Mouse (Mus musculus) CH12.LX (cell line): ENCODE results near the gene Gucy1a1. TPM values are rescaled to one million over a fixed set of nuclear protein-coding genes. Genes with fewer than 3 reads are reported as not detected.

ENCODE experiments used
- DNase-seq: peaks from one replicate; pipeline ENCODE4 v3.0.0-alpha.2; 2013; ENCODE audit errors: extremely low read depth
- H3K27ac ChIP-seq: 2 replicates; pipeline ENCODE4 v1.5.1; 2012; ENCODE audit warnings: low read depth, mild to moderate bottlenecking, control low read depth, moderate library complexity; ENCODE audit not compliant: insufficient read depth
- H3K27me3 ChIP-seq: replicated peaks from 2 replicates; pipeline ENCODE3; 2012; ENCODE audit warnings: inconsistent platforms
- H3K36me3 ChIP-seq, 2 experiments: replicated peaks in 1 of 2; 2 replicates each; pipeline versions ENCODE3 to v1.6.1; 2012; ENCODE audit warnings: inconsistent platforms in 1 of 2, low read length in 1 of 2, mild to moderate bottlenecking in 1 of 2, mixed read lengths in 1 of 2, moderate library complexity in 1 of 2; ENCODE audit not compliant: control insufficient read depth in 1 of 2, insufficient read depth in 1 of 2
- H3K4me1 ChIP-seq, 2 experiments: 2 replicates each; pipeline ENCODE4 v1.6.1; 2012; ENCODE audit warnings: inconsistent platforms in 1 of 2, moderate library complexity in 1 of 2; ENCODE audit not compliant: insufficient read depth in 2 of 2, control insufficient read depth in 1 of 2
- H3K4me2 ChIP-seq: 2 replicates; pipeline ENCODE4 v1.6.1; 2012; ENCODE audit warnings: low read depth, mild to moderate bottlenecking, control low read depth; ENCODE audit not compliant: poor library complexity, insufficient read depth, severe bottlenecking
- H3K4me3 ChIP-seq, 3 experiments: fragments of 150-350 bp in 1 of 3; sonication (generic) in 1 of 3; replicated peaks in 1 of 3; 2 replicates each; pipeline versions ENCODE3 to v1.5.1; 2011 to 2012; ENCODE audit warnings: low read depth in 2 of 3, low read length in 2 of 3, mild to moderate bottlenecking in 2 of 3, moderate library complexity in 2 of 3, control low read depth in 1 of 3, improper control_type of control experiment in 1 of 3, inconsistent platforms in 1 of 3, mixed read lengths in 1 of 3; ENCODE audit not compliant: poor library complexity in 1 of 3
- H3K79me2 ChIP-seq: replicated peaks from 2 replicates; pipeline ENCODE4 v1.6.1; 2012; ENCODE audit warnings: mild to moderate bottlenecking, moderate library complexity; ENCODE audit not compliant: control insufficient read depth, poor library complexity, insufficient read depth, severe bottlenecking; ENCODE audit errors: extremely low read depth
- H3K9ac ChIP-seq: 2 replicates; pipeline ENCODE4 v1.6.1; 2012; ENCODE audit warnings: low read depth, mild to moderate bottlenecking, control low read depth, moderate library complexity; ENCODE audit not compliant: insufficient read depth
- H3K9me3 ChIP-seq: replicated peaks from 2 replicates; pipeline ENCODE3; 2012; ENCODE audit warnings: low read length, inconsistent platforms, mixed read lengths
- CHD1 ChIP-seq: IDR thresholded peaks from 2 replicates; pipeline ENCODE4 v1.6.1; 2012; ENCODE audit warnings: low read depth, low read length, improper control_type of control experiment, inconsistent platforms
- CHD2 ChIP-seq: IDR thresholded peaks from 2 replicates; pipeline ENCODE4 v1.6.1; 2011; ENCODE audit warnings: low read length, improper control_type of control experiment
- CTCF ChIP-seq, 2 experiments: IDR thresholded peaks in 1 of 2; conservative IDR thresholded peaks in 1 of 2; 2 replicates each; pipeline ENCODE4 v1.5.1; 2011 to 2012; ENCODE audit warnings: low read depth in 2 of 2, low read length in 2 of 2, improper control_type of control experiment in 1 of 2, inconsistent platforms in 1 of 2, mild to moderate bottlenecking in 1 of 2, moderate library complexity in 1 of 2
- E2F4 ChIP-seq: IDR thresholded peaks from 2 replicates; pipeline ENCODE4 v1.6.1; 2011; ENCODE audit warnings: low read depth, low read length, improper control_type of control experiment; ENCODE audit not compliant: insufficient replicate concordance
- IRF4 ChIP-seq: IDR thresholded peaks from 2 replicates; pipeline ENCODE4 v1.6.1; 2014; ENCODE audit warnings: low read depth, mild to moderate bottlenecking, inconsistent platforms, low read length, improper control_type of control experiment
- KAT2A ChIP-seq: IDR thresholded peaks from 2 replicates; pipeline ENCODE4 v1.6.1; 2012; ENCODE audit warnings: low read length, improper control_type of control experiment, inconsistent platforms; ENCODE audit not compliant: insufficient replicate concordance
- MAFK ChIP-seq: IDR thresholded peaks from 2 replicates; pipeline ENCODE4 v1.6.1; 2011; ENCODE audit warnings: low read length, improper control_type of control experiment; ENCODE audit not compliant: insufficient replicate concordance
- MYC ChIP-seq: IDR thresholded peaks from 2 replicates; pipeline ENCODE4 v1.6.1; 2011; ENCODE audit warnings: low read depth, mild to moderate bottlenecking, improper control_type of control experiment, low read length
- NELFE ChIP-seq: IDR thresholded peaks from 2 replicates; pipeline ENCODE4 v1.6.1; 2011; ENCODE audit warnings: low read depth, low read length, improper control_type of control experiment
- POLR2AphosphoS2 ChIP-seq: IDR thresholded peaks from 2 replicates; pipeline ENCODE4 v1.6.1; 2011; ENCODE audit warnings: low read depth, low read length, improper control_type of control experiment
- RCOR1 ChIP-seq: conservative IDR thresholded peaks from 2 replicates; pipeline ENCODE4 v1.6.1; 2012; ENCODE audit warnings: low read depth, mild to moderate bottlenecking, inconsistent platforms, low read length, improper control_type of control experiment
- SIN3A ChIP-seq: IDR thresholded peaks from 2 replicates; pipeline ENCODE4 v1.6.1; 2012; ENCODE audit warnings: low read length, improper control_type of control experiment, inconsistent platforms
- SMC3 ChIP-seq: IDR thresholded peaks from 2 replicates; pipeline ENCODE4 v1.6.1; 2011; ENCODE audit warnings: low read depth, low read length, improper control_type of control experiment
- TBP ChIP-seq: conservative IDR thresholded peaks from 2 replicates; pipeline ENCODE4 v1.6.1; 2011; ENCODE audit warnings: low read depth, low read length, improper control_type of control experiment
- USF1 ChIP-seq: IDR thresholded peaks from 2 replicates; pipeline ENCODE4 v1.6.1; 2014; ENCODE audit warnings: low read depth, mild to moderate bottlenecking, inconsistent platforms, low read length, improper control_type of control experiment
- ZC3H11A ChIP-seq: IDR thresholded peaks from 2 replicates; pipeline ENCODE4 v1.6.1; 2012; ENCODE audit warnings: low read depth, mild to moderate bottlenecking, inconsistent platforms, low read length, improper control_type of control experiment
- ZMIZ1 ChIP-seq: IDR thresholded peaks from 2 replicates; pipeline ENCODE4 v1.6.1; 2012; ENCODE audit warnings: low read depth, mild to moderate bottlenecking, inconsistent platforms, low read length, improper control_type of control experiment
- ZNF384 ChIP-seq: IDR thresholded peaks from 2 replicates; pipeline ENCODE4 v1.6.1; 2012; ENCODE audit warnings: low read depth, low read length, improper control_type of control experiment, inconsistent platforms
- dilution Hi-C: fragments of 300-500 bp; cut with MboI; formaldehyde crosslinking; loops from 2 replicates; pipeline ENCODE4 v1.14.3; 2020; ENCODE audit warnings: low sequenced_read_pairs; ENCODE audit not compliant: extremely low pct_unique_long_range_greater_than_20kb, extremely low pct_ligation_motif_present
- in situ Hi-C: fragments of 300-500 bp; cut with MboI; formaldehyde crosslinking; loops from 3 replicates; pipeline ENCODE4 v1.14.3; 2019; ENCODE audit warnings: low sequenced_read_pairs, low pct_ligation_motif_present, low pct_unique_long_range_greater_than_20kb, mixed read lengths
- polyA plus RNA-seq: library from polyadenylated mRNA; unstranded; fragments of >175 nt; gene quantifications from 2 replicates; pipeline ENCODE4 v1.2.1, GENCODE M21; 2012; ENCODE audit warnings: low read depth; ENCODE audit not compliant: insufficient read length
- total RNA-seq, 2 experiments: library from RNA; depleted of rRNA; stranded (reverse); fragments of 300-350 nt in 1 of 2; fragments of >200 nt in 1 of 2; gene quantifications; 2 replicates each; pipeline ENCODE4 v1.2.3; 2012 to 2014

The Gucy1a1 gene
- total and polyA plus RNA-seq, 3 experiments, result not detected

DNA sequence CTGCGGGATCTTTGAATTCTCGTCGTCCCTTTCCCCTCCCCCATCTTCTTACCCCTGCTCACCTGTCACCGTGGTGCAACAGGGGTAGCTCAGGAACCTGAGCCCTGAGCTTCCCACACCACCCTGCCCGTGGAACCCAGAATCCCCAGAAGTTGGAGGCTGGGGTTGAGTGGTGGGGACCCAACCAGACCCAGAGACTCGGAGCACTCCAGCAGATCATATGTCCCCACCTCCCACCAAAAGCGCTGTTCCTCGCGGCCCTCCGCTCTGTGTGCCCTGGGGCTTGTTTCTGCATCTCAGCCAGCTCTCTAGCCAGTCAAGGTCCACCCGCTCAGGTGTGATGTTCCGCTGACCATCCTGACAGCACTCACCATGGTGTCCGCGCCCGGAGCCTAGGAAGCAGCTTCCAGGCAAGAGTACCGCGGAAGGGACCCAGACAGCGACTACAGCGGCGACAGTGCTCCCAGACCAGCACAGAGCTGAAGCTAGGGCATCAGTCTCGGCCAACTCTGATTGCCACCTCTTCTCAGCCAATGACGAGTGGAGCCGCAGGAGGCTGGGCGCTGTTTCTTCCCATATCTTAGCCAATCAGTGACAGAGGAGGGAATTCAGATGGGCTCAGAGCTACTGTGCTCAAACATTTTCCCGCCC is 71.3 kb downstream of the Gucy1a1 start, which contains the start of gene Gucy1b1:
Gene Gucy1b1 (minus strand): TSS at position 489 of the 651 bp plus-strand sequence.
- H3K27ac ChIP-seq, result no peak within 1 kb of the TSS
- no peaks in the 10 kb centered on the region for H3K27me3 ChIP-seq
- no peak for TF ChIP-seq TBP
- no peak for TF ChIP-seq CHD1
- TF ChIP-seq NELFE, result no peak
- no peak for TF ChIP-seq SIN3A
- no peak for TF ChIP-seq POLR2AphosphoS2
- no peak for TF ChIP-seq E2F4
- no peak for TF ChIP-seq ZNF384
- no peak for TF ChIP-seq MAFK
- no peak for TF ChIP-seq SMC3
- no peak for TF ChIP-seq KAT2A
- no peak for TF ChIP-seq RCOR1
- TF ChIP-seq CHD2, result no peak
- TF ChIP-seq ZMIZ1, result no peak
- no peak for TF ChIP-seq USF1
- TF ChIP-seq CTCF (conservative IDR thresholded peaks at IDR 0.05 in 1 of 2, IDR thresholded peaks at IDR 0.05 in 1 of 2; ENCODE audit: low read depth in 2 of 2, low read length in 2 of 2), result no peak
- H3K36me3 ChIP-seq, result no peaks in the 10 kb centered on the region
- H3K4me1 ChIP-seq, result peaks cover 3 to 6% of the 10 kb centered on the region in 2 experiments; a peak in 3 of 4 replicates
- H3K9ac ChIP-seq, result no peak within 1 kb of the TSS
- no peaks in the 10 kb centered on the region for H3K9me3 ChIP-seq
- in situ Hi-C loops (no loop called here), dilution Hi-C loops (no loop called here)
- peak; percentile 0 for DNase-seq
- no peak within 1 kb of the TSS for H3K4me3 ChIP-seq
- no peaks in the 10 kb centered on the region for H3K79me2 ChIP-seq
- H3K4me2 ChIP-seq, result no peak within 1 kb of the TSS

- no peak for DNase-seq
- dilution Hi-C loops (no loop called here), in situ Hi-C loops (no loop called here)
- H3K36me3 ChIP-seq, result no peaks in the 10 kb centered on the region
- H3K4me1 ChIP-seq, result peaks cover 3 to 6% of the 10 kb centered on the region in 2 experiments; a peak in 3 of 4 replicates
- no peak overlapping the region for H3K4me2 ChIP-seq
- no peaks in the 10 kb centered on the region for H3K9me3 ChIP-seq
- no peaks in the 10 kb centered on the region for H3K27me3 ChIP-seq
- no peaks in the 10 kb centered on the region for H3K79me2 ChIP-seq
- no peak overlapping the region for H3K4me3 ChIP-seq
- no peak for TF ChIP-seq CHD1
- TF ChIP-seq CHD2, result no peak
- no peak for TF ChIP-seq ZC3H11A
- no peak for TF ChIP-seq IRF4
- TF ChIP-seq MAFK, result no peak
- no peak for TF ChIP-seq POLR2AphosphoS2
- TF ChIP-seq MYC, result no peak
- no peak overlapping the region for H3K9ac ChIP-seq
- no peak overlapping the region for H3K27ac ChIP-seq
Observed at GRCm38 (mm10) chr3:82073741-82074181, 71.8 kb downstream of the Gucy1a1 start.
